Mouse (Mus musculus) embryonic facial prominence, embryonic 14.5 days (tissue): ENCODE measurements around the gene Epb41l3. TPM values are rescaled to one million over a fixed set of nuclear protein-coding genes. Genes with fewer than 3 reads are reported as not detected.
A peak's percentile ranks its signal among the peaks of the same experiment; 100 is the strongest.
"Not testable (repeated sequence)": the region's sequence is repeated elsewhere in the genome, so short reads cannot be mapped to it uniquely, and the experiment has no call there.

Experiments used
- ATAC-seq: fragments of 200-750 bp; cut with Nextera tagmentation; 2 replicates; pipeline ENCODE4 v1.8.0; 2017; ENCODE audit warnings: low read depth, moderate number of reproducible peaks, moderate TSS enrichment
- DNase-seq: peaks from one replicate; pipeline ENCODE4 v3.0.0-alpha.2; 2015; ENCODE audit warnings: low spot score
- H3K27ac ChIP-seq: fragments of 300-500 bp; sonication (generic); replicated peaks from 2 replicates; pipeline ENCODE4 v1.5.1; 2014; ENCODE audit warnings: low read depth, mild to moderate bottlenecking, low read length, moderate library complexity
- H3K27me3 ChIP-seq: fragments of 300-500 bp; sonication (generic); replicated peaks from 2 replicates; pipeline ENCODE4 v1.6.1; 2014; ENCODE audit warnings: low read length; ENCODE audit not compliant: control insufficient read depth, insufficient read depth
- H3K36me3 ChIP-seq: fragments of 300-500 bp; sonication (generic); 2 replicates; pipeline ENCODE4 v1.6.1; 2014; ENCODE audit warnings: low read length, mixed read lengths; ENCODE audit not compliant: control insufficient read depth, insufficient read depth
- H3K4me1 ChIP-seq: fragments of 300-500 bp; sonication (generic); 2 replicates; pipeline ENCODE4 v1.6.1; 2014; ENCODE audit warnings: antibody characterized with exemption, low read length; ENCODE audit not compliant: control insufficient read depth, insufficient read depth
- H3K4me2 ChIP-seq: fragments of 300-500 bp; sonication (generic); 2 replicates; pipeline ENCODE4 v1.6.1; 2014; ENCODE audit warnings: low read depth, mild to moderate bottlenecking, low read length, moderate library complexity, mixed read lengths
- H3K4me3 ChIP-seq: fragments of 300-500 bp; sonication (generic); 2 replicates; pipeline ENCODE4 v1.5.1; 2014; ENCODE audit warnings: low read depth, mild to moderate bottlenecking, low read length
- H3K9ac ChIP-seq: fragments of 300-500 bp; sonication (generic); 2 replicates; pipeline ENCODE4 v1.6.1; 2014; ENCODE audit warnings: low read depth, mild to moderate bottlenecking, low read length, moderate library complexity, mixed read lengths
- H3K9me3 ChIP-seq: fragments of 300-500 bp; sonication (generic); 2 replicates; pipeline ENCODE4 v1.6.1; 2016; ENCODE audit warnings: low read length; ENCODE audit not compliant: control insufficient read depth
- WGBS: fragments of 180-500 bp; shearing (Covaris S2); extraction: QIAGEN DNeasy Blood & Tissue Kit; methylation state at CpG from one replicate; pipeline ENCODE4 v1.1.7; 2014; 5-methylcytosine and 5-hydroxymethylcytosine counted together
- polyA plus RNA-seq: library from polyadenylated mRNA; unstranded; fragments of >200 nt; fragmentation: Nextera tagmentation; extraction: Ambion mirVana; gene quantifications from 2 replicates; pipeline ENCODE4 v1.2.1, GENCODE M21; 2014

Gene Epb41l3
- polyA plus RNA-seq, 1 experiment from 2014 or later = 127 TPM

DNA sequence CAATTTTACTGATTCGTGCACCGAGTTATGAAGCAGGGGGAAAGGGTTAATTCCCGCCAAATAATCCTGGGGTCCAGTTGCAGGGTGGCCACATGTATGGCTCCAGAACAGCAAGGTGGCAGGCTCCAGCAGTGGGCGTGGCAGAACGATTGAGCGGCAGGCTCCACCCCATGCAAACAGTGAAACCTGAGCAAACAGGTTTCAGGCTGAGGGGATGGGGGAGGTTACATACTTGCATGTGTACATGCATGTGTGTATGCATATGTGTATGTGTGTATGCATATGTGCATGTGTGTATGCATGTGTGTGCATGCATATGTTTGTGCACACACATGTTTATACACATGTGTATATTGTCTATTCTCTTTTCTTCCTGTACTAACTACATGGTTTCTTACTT, 46.9 kb downstream of the Epb41l3 start:
- H3K36me3 ChIP-seq, H3K4me3 ChIP-seq, DNase-seq, H3K27me3 ChIP-seq, H3K9ac ChIP-seq, H3K27ac ChIP-seq, H3K9me3 ChIP-seq: not testable (repeated sequence)
- peak overlapping the region; percentile 54 for H3K4me2 ChIP-seq
- H3K4me1 ChIP-seq = peaks cover 15% of the 10 kb centered on the region
- ATAC-seq = peak; percentile 48
- WGBS = 10% methylated on average over 6 of the region's 6 CpGs

DNA sequence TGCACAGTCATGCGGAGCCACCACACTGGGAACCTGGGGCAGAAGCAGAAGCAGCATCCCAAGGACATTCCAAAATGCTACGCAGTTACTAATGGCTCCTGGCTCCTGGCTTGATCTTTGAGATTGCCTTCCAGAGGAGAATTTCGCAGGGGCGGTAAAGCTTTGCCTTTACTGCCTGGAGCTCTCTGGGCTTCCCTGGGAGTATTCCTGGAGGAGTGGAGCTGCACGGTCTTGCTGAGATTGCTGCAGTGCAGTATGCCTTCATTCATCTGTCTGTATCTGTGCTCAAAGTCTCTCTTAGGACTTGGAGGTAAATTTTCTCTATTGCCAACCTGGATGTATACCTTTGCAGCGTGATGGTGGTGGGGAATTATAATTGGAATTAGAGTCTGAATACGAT, 52.0 kb downstream of the Epb41l3 start:
- Histone ChIP-seq H3K4me2 (no peak overlapping the region), H3K4me3 (no peak overlapping the region), H3K36me3 (no peaks in the 10 kb centered on the region), H3K9ac (no peak overlapping the region), H3K4me1 (peaks cover 22% of the 10 kb centered on the region), H3K9me3 (no peaks in the 10 kb centered on the region), H3K27ac (no peak overlapping the region), H3K27me3 (no peaks in the 10 kb centered on the region)
- no peak for ATAC-seq
- 44% methylated on average over 7 of the region's 7 CpGs for WGBS
- DNase-seq = no peak

DNA sequence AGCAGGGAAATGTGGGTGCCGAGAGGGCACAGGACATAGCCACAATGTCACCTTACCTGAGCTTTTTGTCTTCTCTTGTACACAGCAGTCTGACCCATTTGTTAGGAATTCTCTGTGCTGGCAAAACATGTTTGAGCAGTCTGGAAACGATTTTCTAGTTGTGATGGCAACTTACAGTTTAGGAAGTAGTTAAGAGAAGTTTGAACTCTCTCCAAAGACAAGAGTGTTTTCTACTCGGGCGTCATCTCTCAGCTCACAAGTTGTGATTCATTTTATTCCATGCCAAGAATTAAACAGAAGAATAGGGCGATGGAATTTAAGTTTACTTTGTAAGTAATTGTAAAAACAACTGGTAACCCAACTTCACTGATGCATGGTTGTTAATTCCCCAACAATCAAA, 52.5 kb downstream of the Epb41l3 start:
- ATAC-seq (peak; percentile 22; the same call in 1 of the 2 replicates), DNase-seq (peak; percentile 73)
- Histone ChIP-seq H3K9ac (no peak overlapping the region), H3K27me3 (no peaks in the 10 kb centered on the region), H3K4me3 (no peak overlapping the region), H3K4me2 (peak overlapping the region; percentile 3; the same call in 1 of the 2 replicates), H3K36me3 (no peaks in the 10 kb centered on the region), H3K27ac (no peak overlapping the region), H3K4me1 (peaks cover 22% of the 10 kb centered on the region), H3K9me3 (no peaks in the 10 kb centered on the region)
- 31% methylated on average over 5 of the region's 5 CpGs for WGBS

DNA sequence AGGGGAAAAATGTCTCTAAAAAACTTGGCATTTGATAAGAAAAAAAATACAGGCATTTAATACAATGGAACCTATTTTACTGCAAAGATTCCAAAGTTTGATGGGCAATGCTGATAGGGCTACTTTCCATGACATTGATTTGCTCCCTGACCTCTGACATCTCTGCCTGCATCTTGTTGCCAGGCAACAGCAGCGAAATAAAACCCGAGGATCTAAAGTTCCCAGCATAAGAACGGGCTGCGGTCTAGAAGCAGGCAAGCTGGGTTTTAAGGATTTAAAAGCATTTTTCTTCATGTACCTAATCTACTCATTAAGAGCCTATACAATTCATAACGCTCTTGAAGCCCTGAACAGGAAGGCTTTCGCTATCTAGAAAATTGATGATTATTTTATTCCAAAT, 54.0 kb downstream of the Epb41l3 start:
- Histone ChIP-seq H3K27me3 (no peaks in the 10 kb centered on the region), H3K4me3 (no peak overlapping the region), H3K36me3 (no peaks in the 10 kb centered on the region), H3K4me1 (peaks cover 22% of the 10 kb centered on the region), H3K9ac (no peak overlapping the region; the same call in 1 of the 2 replicates), H3K9me3 (no peaks in the 10 kb centered on the region), H3K4me2 (no peak overlapping the region), H3K27ac (no peak overlapping the region)
- WGBS = 25% methylated on average over 6 of the region's 6 CpGs
- DNase-seq = peak; percentile 57
- ATAC-seq = 0 out of 2 replicates have a peak, but pooled peaks have one; percentile 47

DNA sequence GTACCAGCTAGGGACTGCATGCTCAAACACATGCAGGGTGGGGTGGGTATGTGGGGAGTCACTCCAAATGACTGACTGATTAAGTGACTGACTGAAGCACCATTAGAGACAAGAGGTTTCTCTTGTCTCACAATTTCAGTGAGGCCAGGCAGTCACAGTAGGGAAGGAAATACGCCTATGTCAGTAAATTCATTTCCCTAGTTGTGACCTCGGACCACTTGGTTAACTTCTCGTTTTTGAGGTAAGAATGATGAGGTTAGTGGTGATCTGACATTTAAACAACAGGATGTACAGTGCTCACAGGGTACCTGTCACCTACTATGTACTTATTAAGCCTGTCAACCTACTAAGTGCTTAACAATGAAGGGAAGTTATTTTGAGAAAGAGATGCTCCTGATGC, 67.5 kb downstream of the Epb41l3 start:
- no peak overlapping the region for H3K4me2 ChIP-seq
- DNase-seq = no peak
- ATAC-seq = no peak
- no peak overlapping the region for H3K27ac ChIP-seq
- 73% methylated on average over 3 of the region's 3 CpGs for WGBS
- H3K4me3 ChIP-seq = no peak overlapping the region
- no peak overlapping the region for H3K9ac ChIP-seq
- H3K36me3 ChIP-seq = no peaks in the 10 kb centered on the region
- no peaks in the 10 kb centered on the region for H3K4me1 ChIP-seq
- no peaks in the 10 kb centered on the region for H3K27me3 ChIP-seq
- H3K9me3 ChIP-seq = no peaks in the 10 kb centered on the region

DNA sequence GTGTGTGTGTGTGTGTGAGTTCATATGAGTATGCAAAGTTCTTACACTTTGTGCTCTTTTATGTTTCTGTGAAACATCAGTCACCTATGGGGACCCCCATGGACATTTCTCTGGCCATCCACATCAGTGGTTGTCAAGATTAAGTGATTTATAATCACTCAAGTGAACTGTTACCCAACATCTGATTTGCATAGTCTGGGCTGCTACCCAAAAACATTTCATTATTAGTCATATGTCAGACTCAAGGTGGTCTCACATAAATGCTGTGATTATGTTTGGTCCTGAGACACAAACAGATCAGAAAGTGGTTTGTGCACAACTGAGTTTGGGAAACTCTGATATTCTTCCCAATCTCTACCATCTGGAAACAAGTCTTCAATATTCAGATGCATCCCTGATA, 75.3 kb downstream of the Epb41l3 start:
- H3K9ac ChIP-seq = no peak overlapping the region
- H3K27ac ChIP-seq = no peak overlapping the region
- H3K4me1 ChIP-seq = no peaks in the 10 kb centered on the region
- DNase-seq (no peak), ATAC-seq (no peak)
- no peaks in the 10 kb centered on the region for H3K9me3 ChIP-seq
- H3K27me3 ChIP-seq = no peaks in the 10 kb centered on the region
- no peaks in the 10 kb centered on the region for H3K36me3 ChIP-seq
- no peak overlapping the region for H3K4me2 ChIP-seq
- no peak overlapping the region for H3K4me3 ChIP-seq

DNA sequence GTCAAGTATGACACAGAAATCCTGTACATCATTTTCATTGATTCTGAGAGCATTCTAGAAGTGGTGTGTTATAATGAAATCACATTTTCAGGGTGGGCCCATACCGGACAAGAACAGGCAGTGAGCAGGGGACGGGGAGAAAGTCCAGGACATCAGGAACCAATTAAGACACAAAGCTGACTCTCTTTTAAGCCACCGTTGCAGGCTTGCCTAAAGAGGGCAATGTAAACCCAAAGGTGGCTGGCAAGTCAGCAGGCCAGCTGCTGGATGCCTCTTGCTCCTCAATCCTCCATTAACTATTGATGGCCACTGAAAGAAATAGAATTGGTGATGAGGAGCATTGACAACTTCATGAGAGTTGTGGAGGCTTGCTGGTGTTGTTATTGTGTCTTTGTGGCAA, 75.8 kb downstream of the Epb41l3 start:
- H3K9ac ChIP-seq = no peak overlapping the region
- no peak overlapping the region for H3K27ac ChIP-seq
- WGBS = 25% methylated on average over 3 of the region's 3 CpGs
- H3K27me3 ChIP-seq = no peaks in the 10 kb centered on the region
- 0 out of 2 replicates have a peak, but pooled peaks cover 2% of the 10 kb centered on the region for H3K4me1 ChIP-seq
- no peak overlapping the region for H3K4me2 ChIP-seq
- peak; percentile 56 for DNase-seq
- no peaks in the 10 kb centered on the region for H3K36me3 ChIP-seq
- H3K4me3 ChIP-seq = no peak overlapping the region
- no peak for ATAC-seq
- no peaks in the 10 kb centered on the region for H3K9me3 ChIP-seq

DNA sequence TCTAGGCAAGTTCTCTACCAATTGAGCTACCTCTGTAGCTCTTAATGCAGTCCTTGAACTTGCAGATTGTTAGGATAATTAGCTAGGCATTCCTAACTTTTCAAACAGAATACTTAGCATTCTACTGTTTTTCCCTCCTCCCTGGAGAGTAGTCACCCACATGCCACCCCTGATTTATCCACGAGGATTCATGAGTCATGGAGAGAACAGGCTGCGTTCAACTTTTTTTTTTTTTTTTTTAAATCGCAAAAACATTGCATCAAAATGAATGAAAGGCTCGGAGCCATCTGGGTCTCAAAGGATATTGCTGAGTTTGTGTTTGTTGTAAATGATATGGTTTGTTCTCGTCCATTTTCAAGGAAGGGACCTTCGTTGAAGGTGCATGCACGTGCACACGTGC, 79.6 kb downstream of the Epb41l3 start:
- no peak overlapping the region for H3K9ac ChIP-seq
- H3K4me1 ChIP-seq = peaks cover 9% of the 10 kb centered on the region; the same call in 1 of the 2 replicates
- H3K36me3 ChIP-seq = no peaks in the 10 kb centered on the region
- H3K27me3 ChIP-seq = no peaks in the 10 kb centered on the region
- H3K4me2 ChIP-seq = no peak overlapping the region
- H3K9me3 ChIP-seq = no peaks in the 10 kb centered on the region
- no peak overlapping the region for H3K27ac ChIP-seq
- no peak for ATAC-seq
- 62% methylated on average over 8 of the region's 8 CpGs for WGBS
- DNase-seq = no peak
- H3K4me3 ChIP-seq = no peak overlapping the region

DNA sequence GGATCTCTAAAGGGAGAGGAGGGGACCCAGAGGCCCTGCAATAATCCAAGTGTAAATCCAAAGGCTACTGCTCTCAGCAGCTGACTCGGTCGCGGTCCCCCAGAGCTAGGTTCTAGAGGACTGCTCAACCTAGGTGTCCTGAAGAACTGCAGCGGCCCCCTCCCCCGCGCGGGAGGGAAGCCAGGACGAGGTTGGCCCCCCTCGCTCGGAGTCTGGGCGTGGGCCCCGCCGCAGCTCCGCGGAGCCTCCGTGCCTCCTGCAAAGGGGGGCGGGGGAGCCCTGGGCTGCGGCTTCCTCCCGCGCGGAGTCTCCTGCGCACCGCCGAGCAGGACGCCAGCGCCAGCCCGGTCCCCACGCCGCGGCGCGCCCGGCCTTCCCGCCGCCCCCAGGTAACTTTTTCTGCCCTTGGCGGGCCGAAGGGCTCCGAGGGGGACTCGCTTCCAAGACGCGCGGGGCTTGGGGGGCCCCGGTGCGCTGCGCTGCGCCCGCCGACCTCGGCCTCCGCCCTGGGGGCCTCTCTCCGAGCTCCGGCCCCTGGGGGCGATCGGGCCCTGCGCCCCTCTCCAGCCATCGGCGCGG, 81.1 kb downstream of the Epb41l3 start:
- Histone ChIP-seq H3K9me3 (no peaks in the 10 kb centered on the region), H3K27ac (peak overlapping the region; percentile 94), H3K4me2 (peak overlapping the region; percentile 74), H3K4me1 (peaks cover 13% of the 10 kb centered on the region; the same call in 1 of the 2 replicates), H3K27me3 (no peaks in the 10 kb centered on the region), H3K36me3 (no peaks in the 10 kb centered on the region), H3K9ac (peak overlapping the region; percentile 98), H3K4me3 (peak overlapping the region; percentile 95)
- WGBS = under 1% methylated on average over 29 of the region's 58 CpGs
- ATAC-seq (peak; percentile 91), DNase-seq (peak; percentile 86)
